Mouse (Mus musculus): ENCODE results near the gene AL607142.1. TPM values are rescaled to one million over a fixed set of nuclear protein-coding genes. Genes with fewer than 3 reads are reported as not detected.

Gene AL607142.1
- not detected for total RNA-seq (2021)

- intact Hi-C loops (cut with DNase I), result no loop called here
- no peak for DNase-seq (ENCODE audit: low spot score in 2 of 2)
Observed at GRCm38 (mm10) chr4:120064696-120065095, at the start of gene AL607142.1. Gene AL607142.1 (plus strand): TSS chr4:120064996.

- peak; percentile 46 to 52 for DNase-seq (ENCODE audit: low spot score in 2 of 2)
- intact Hi-C loops (cut with DNase I), result no loop called here
Observed at GRCm38 (mm10) chr4:120018426-120018825, 46.4 kb upstream of the AL607142.1 start.

- DNase-seq (ENCODE audit: low spot score in 2 of 2), result no peak
- intact Hi-C loops (cut with DNase I), result no loop called here
Observed at GRCm38 (mm10) chr4:120022392-120022791, 42.4 kb upstream of the AL607142.1 start.

GRCm38 (mm10) chr4:120023221-120023840 lies 41.5 kb upstream of the AL607142.1 start:
- DNase-seq (ENCODE audit: low spot score in 2 of 2), result no peak
- intact Hi-C loops (cut with DNase I), result no loop called here

- DNase-seq (ENCODE audit: low spot score in 2 of 2), result peak; percentile 82 to 84
- intact Hi-C loops (cut with DNase I), result loop anchor here (2.0 kb wide), 1 partner anchor 53 kb away; no protein-coding TSS in a partner anchor
Observed at GRCm38 (mm10) chr4:120024071-120024470, 40.7 kb upstream of the AL607142.1 start.

- no peak for DNase-seq (ENCODE audit: low spot score in 2 of 2)
- intact Hi-C loops (cut with DNase I), result no loop called here
Observed at GRCm38 (mm10) chr4:120027671-120028070, 37.1 kb upstream of the AL607142.1 start.

GRCm38 (mm10) chr4:120029937-120030336 lies 34.9 kb upstream of the AL607142.1 start:
- intact Hi-C loops (cut with DNase I), result loop anchor here (10.0 kb wide), 1 partner anchor 215 kb away; no protein-coding TSS in a partner anchor

GRCm38 (mm10) chr4:120032320-120032983 lies 32.3 kb upstream of the AL607142.1 start:
- peak; percentile 75 to 79 for DNase-seq (ENCODE audit: low spot score in 2 of 2)
- intact Hi-C loops (cut with DNase I), result loop anchor here (10.0 kb wide), 1 partner anchor 218 kb away; no protein-coding TSS in a partner anchor

More at GRCm38 (mm10) chr4:120029937-120030336, 34.9 kb upstream of the AL607142.1 start:
- DNase-seq (ENCODE audit: low spot score in 2 of 2), result no peak

GRCm38 (mm10) chr4:120032984-120033355 lies 31.8 kb upstream of the AL607142.1 start:
- intact Hi-C loops (cut with DNase I), result loop anchor here (10.0 kb wide), 1 partner anchor 218 kb away; no protein-coding TSS in a partner anchor
- DNase-seq (ENCODE audit: low spot score in 2 of 2), result peak in 1 of 2 experiments; percentile 77

- DNase-seq (ENCODE audit: low spot score in 2 of 2), result no peak
- intact Hi-C loops (cut with DNase I), result loop anchor here (10.0 kb wide), 1 partner anchor 221 kb away; no protein-coding TSS in a partner anchor
Observed at GRCm38 (mm10) chr4:120036294-120036693, 28.5 kb upstream of the AL607142.1 start.

GRCm38 (mm10) chr4:120037007-120037406 lies 27.8 kb upstream of the AL607142.1 start:
- intact Hi-C loops (cut with DNase I), result loop anchor here (10.0 kb wide), 1 partner anchor 222 kb away; no protein-coding TSS in a partner anchor
- no peak for DNase-seq (ENCODE audit: low spot score in 2 of 2)

GRCm38 (mm10) chr4:120041520-120041919 lies 23.3 kb upstream of the AL607142.1 start:
- intact Hi-C loops (cut with DNase I), result no loop called here
- no peak for DNase-seq (ENCODE audit: low spot score in 2 of 2)

GRCm38 (mm10) chr4:120042480-120042879 lies 22.3 kb upstream of the AL607142.1 start:
- intact Hi-C loops (cut with DNase I), result no loop called here
- DNase-seq (ENCODE audit: low spot score in 2 of 2), result no peak

- intact Hi-C loops (cut with DNase I), result no loop called here
- DNase-seq (ENCODE audit: low spot score in 2 of 2), result no peak
Observed at GRCm38 (mm10) chr4:120044612-120045011, 20.2 kb upstream of the AL607142.1 start.

GRCm38 (mm10) chr4:120045131-120045537 lies 19.7 kb upstream of the AL607142.1 start:
- DNase-seq (ENCODE audit: low spot score in 2 of 2), result peak; percentile 75 to 83
- intact Hi-C loops (cut with DNase I), result no loop called here

- intact Hi-C loops (cut with DNase I), result no loop called here
- DNase-seq (ENCODE audit: low spot score in 2 of 2), result no peak
Observed at GRCm38 (mm10) chr4:120045871-120046270, 18.9 kb upstream of the AL607142.1 start.

- peak; percentile 55 to 57 for DNase-seq (ENCODE audit: low spot score in 2 of 2)
- intact Hi-C loops (cut with DNase I), result no loop called here
Observed at GRCm38 (mm10) chr4:120047060-120047459, 17.7 kb upstream of the AL607142.1 start.

GRCm38 (mm10) chr4:120048274-120048673 lies 16.5 kb upstream of the AL607142.1 start:
- intact Hi-C loops (cut with DNase I), result no loop called here
- DNase-seq (ENCODE audit: low spot score in 2 of 2), result no peak

GRCm38 (mm10) chr4:120049857-120050256 lies 14.9 kb upstream of the AL607142.1 start:
- DNase-seq (ENCODE audit: low spot score in 2 of 2), result no peak
- intact Hi-C loops (cut with DNase I), result no loop called here

- intact Hi-C loops (cut with DNase I), result no loop called here
- DNase-seq (ENCODE audit: low spot score in 2 of 2), result no peak
Observed at GRCm38 (mm10) chr4:120052481-120052880, 12.3 kb upstream of the AL607142.1 start.

Data from left cerebral cortex, postnatal 36 days (tissue).